Mouse (Mus musculus): ENCODE measurements at regions not wholly inside any gene's neighbourhood (a gene's known extent, or its start where the extent isn't known, plus 50 kb on each side); places are given as distances from the start of the nearest gene placed in this dataset.

DNA sequence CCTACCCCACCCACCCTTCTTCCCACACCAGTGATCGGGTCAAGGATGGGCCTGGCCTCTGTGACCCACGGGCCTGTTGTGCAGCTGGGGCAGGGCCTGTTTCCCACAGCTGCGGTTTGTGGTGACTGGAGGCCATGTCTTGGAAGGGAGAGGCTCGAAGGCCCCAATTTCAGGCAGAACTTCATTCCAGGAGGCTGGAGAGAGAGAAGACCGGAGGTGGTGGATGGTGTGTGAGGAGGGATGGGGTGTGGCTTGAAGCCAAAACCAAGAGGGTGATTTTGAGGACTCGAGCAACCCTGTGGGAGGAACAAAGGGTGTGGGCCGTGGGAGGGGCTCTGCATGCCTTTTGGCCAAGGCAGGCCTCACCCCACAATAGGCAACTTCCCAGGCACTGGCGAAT is 86.5 kb upstream of the Hes1 start:
- no peak for DNase-seq
- no peaks in the 10 kb centered on the region for H3K27me3 ChIP-seq (ENCODE audit: control insufficient read depth, insufficient read depth, low read length)
- 72% methylated on average over 8 of the region's 8 CpGs for WGBS
- H3K4me1 ChIP-seq (ENCODE audit: control insufficient read depth, insufficient read depth, low read length), result no peaks in the 10 kb centered on the region
- H3K27ac ChIP-seq (ENCODE audit: insufficient read depth, low read length), result no peak overlapping the region
- H3K4me3 ChIP-seq (replicated peaks; ENCODE audit: insufficient read depth, low read depth, low read length), result no peak overlapping the region
- no peak for TF ChIP-seq POLR2A (IDR thresholded peaks at IDR 0.05; ENCODE audit: borderline replicate concordance, insufficient read depth, low read length)
- no peak for TF ChIP-seq CTCF (IDR thresholded peaks at IDR 0.05; ENCODE audit: borderline replicate concordance, insufficient read depth, low read depth, low read length)

DNA sequence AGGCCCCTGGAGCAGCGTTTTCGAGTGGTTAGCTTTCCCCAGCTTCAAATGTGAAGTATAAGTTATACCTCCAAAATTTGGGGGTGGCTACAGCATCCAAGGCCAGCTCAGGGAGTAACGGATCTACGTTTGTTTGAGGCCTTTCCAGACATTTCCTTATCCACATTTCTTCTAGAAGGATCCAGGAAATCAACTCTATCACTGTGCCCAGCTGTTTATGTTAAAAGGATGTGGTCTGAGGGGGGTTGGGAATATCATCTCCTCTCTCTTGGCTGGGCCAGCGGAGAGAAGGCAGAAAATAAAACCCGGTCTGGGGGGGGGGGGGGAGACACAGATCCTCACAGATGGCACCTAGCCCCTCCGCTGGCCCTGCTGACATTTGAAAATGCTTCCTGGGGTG is 85.1 kb upstream of the Hes1 start:
- 81% methylated on average over 7 of the region's 7 CpGs for WGBS
- H3K27ac ChIP-seq (ENCODE audit: insufficient read depth, low read length), result no peak overlapping the region
- no peaks in the 10 kb centered on the region for H3K4me1 ChIP-seq (ENCODE audit: control insufficient read depth, insufficient read depth, low read length)
- no peak for DNase-seq
- H3K4me3 ChIP-seq (replicated peaks; ENCODE audit: insufficient read depth, low read depth, low read length), result no peak overlapping the region
- no peaks in the 10 kb centered on the region for H3K27me3 ChIP-seq (ENCODE audit: control insufficient read depth, insufficient read depth, low read length)
- TF ChIP-seq POLR2A (IDR thresholded peaks at IDR 0.05; ENCODE audit: borderline replicate concordance, insufficient read depth, low read length), result no peak
- TF ChIP-seq CTCF (IDR thresholded peaks at IDR 0.05; ENCODE audit: borderline replicate concordance, insufficient read depth, low read depth, low read length), result no peak

DNA sequence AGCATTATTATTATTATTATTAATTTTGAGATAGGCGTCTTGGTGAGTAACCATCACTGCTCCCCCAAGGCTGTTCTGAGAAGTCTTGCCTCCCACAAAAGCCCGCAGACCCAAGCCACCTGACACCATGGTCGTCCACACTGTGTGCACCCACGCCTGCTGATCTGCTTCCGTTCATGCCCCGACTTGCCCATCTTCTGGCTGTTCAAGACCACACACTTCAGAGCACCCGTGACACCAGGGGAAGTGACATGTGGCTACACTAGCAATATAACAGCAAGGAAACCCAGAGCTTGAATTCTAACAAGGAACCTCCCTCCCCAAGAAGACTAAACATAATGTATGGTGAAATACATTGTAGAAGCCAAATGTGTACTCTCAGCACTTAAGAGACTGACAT is 82.6 kb upstream of the Hes1 start:
- 87% methylated on average over 7 of the region's 7 CpGs for WGBS
- H3K27ac ChIP-seq (ENCODE audit: insufficient read depth, low read length), result no peak overlapping the region
- no peaks in the 10 kb centered on the region for H3K27me3 ChIP-seq (ENCODE audit: control insufficient read depth, insufficient read depth, low read length)
- no peak overlapping the region for H3K4me3 ChIP-seq (replicated peaks; ENCODE audit: insufficient read depth, low read depth, low read length)
- no peak for TF ChIP-seq POLR2A (IDR thresholded peaks at IDR 0.05; ENCODE audit: borderline replicate concordance, insufficient read depth, low read length)
- TF ChIP-seq CTCF (IDR thresholded peaks at IDR 0.05; ENCODE audit: borderline replicate concordance, insufficient read depth, low read depth, low read length), result no peak
- H3K4me1 ChIP-seq (ENCODE audit: control insufficient read depth, insufficient read depth, low read length), result peaks cover 7% of the 10 kb centered on the region; the same call in 1 of the 2 replicates
- no peak for DNase-seq

DNA sequence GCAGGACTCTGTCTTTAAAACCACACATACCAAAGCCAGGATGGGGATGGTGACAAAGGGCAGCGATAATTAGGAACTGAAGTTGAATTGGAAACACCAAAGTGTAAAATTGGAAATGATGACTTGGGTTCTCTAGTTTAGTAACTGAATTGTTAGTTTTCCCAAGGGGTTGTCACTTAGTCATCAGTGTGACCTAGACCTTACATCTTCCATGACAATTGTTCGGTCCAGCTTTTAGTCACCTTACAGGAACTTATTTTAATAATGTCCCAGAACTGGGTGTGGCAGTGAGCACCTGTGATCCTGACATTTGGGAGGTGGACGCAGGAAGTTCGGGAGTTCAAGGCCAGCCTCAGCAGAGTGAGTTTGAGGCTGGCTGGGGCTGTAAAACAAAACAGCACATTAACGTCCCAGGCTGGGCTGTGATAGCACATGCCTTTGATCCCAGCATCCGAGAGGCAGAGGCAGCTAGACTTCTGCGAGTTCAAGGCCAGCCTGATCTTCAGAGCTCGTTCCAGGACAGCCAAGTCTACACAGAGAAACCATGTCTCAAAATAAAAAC is 81.9 kb upstream of the Hes1 start:
- Histone ChIP-seq H3K27ac (ENCODE audit: insufficient read depth, low read length) (no peak overlapping the region), H3K27me3 (ENCODE audit: control insufficient read depth, insufficient read depth, low read length) (no peaks in the 10 kb centered on the region), H3K4me3 (replicated peaks; ENCODE audit: insufficient read depth, low read depth, low read length) (no peak overlapping the region), H3K4me1 (ENCODE audit: control insufficient read depth, insufficient read depth, low read length) (peaks cover 7% of the 10 kb centered on the region; the same call in 1 of the 2 replicates)
- WGBS, result 93% methylated on average over 8 of the region's 8 CpGs
- no peak for DNase-seq
- no peak for TF ChIP-seq CTCF (IDR thresholded peaks at IDR 0.05; ENCODE audit: borderline replicate concordance, insufficient read depth, low read depth, low read length)
- TF ChIP-seq POLR2A (IDR thresholded peaks at IDR 0.05; ENCODE audit: borderline replicate concordance, insufficient read depth, low read length), result no peak

DNA sequence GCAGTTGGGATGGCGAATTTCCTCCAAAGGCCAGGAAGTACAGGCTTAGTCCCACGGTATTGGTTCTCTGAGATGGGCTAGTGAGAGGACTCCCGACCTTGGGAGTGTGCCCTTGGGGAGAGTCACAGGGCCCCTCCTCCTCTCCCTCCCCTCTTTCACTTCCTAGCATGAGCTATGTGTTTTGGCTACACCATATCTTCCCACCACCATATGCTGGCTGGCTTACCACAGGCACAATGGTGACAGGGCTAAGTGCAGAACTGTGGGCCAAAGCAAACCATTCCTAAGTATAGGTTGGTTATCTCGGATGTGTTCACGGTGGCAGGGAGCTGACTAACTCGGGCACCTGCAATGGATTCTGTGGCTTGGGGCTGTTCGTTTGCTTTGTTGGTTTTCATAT is 81.0 kb upstream of the Hes1 start:
- no peak overlapping the region for H3K4me3 ChIP-seq (replicated peaks; ENCODE audit: insufficient read depth, low read depth, low read length)
- peaks cover 7% of the 10 kb centered on the region; the same call in 1 of the 2 replicates for H3K4me1 ChIP-seq (ENCODE audit: control insufficient read depth, insufficient read depth, low read length)
- WGBS, result 83% methylated on average over 7 of the region's 7 CpGs
- H3K27me3 ChIP-seq (ENCODE audit: control insufficient read depth, insufficient read depth, low read length), result no peaks in the 10 kb centered on the region
- no peak for TF ChIP-seq POLR2A (IDR thresholded peaks at IDR 0.05; ENCODE audit: borderline replicate concordance, insufficient read depth, low read length)
- TF ChIP-seq CTCF (IDR thresholded peaks at IDR 0.05; ENCODE audit: borderline replicate concordance, insufficient read depth, low read depth, low read length), result no peak
- H3K27ac ChIP-seq (ENCODE audit: insufficient read depth, low read length), result no peak overlapping the region
- DNase-seq, result no peak

DNA sequence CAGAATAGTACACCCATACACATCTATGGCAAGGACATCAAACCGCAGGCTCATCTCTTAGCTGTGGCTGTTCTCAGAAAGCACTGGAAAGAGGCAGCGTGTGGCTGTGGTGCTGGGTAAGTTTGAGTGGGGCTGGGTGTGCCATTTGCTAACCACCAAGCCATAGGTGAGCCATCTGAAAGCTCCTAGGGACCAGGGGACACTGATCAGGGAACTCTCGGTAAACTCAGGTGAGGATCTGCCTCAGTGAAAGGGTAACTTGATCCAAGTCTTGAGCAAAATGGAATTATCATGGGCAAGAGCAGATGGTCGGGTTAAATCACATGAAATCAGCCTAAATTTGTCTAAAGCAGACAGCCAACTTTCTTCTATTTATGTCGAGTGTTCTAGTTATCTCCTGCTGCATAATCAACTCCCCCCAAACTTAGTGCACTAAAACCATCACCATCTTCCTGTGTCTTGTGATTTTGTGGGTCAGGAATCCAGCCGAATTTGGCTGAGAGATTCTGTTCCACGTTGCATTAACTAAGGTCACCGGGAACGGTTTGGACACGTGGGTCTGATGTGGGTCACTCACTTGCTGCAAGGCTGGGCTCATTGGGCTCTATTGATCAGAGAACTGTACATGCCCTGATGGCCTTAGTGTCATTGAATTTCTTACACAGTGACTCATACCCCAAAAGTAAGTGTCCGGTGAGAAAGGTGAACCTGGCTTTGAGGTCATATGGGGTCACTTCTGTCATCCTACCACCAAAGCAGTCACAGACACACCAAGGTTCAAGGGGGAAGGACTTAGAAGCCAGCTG is 78.9 kb upstream of the Hes1 start:
- no peak for TF ChIP-seq POLR2A (IDR thresholded peaks at IDR 0.05; ENCODE audit: borderline replicate concordance, insufficient read depth, low read length)
- no peak for TF ChIP-seq CTCF (IDR thresholded peaks at IDR 0.05; ENCODE audit: borderline replicate concordance, insufficient read depth, low read depth, low read length)
- DNase-seq, result no peak
- WGBS, result 72% methylated on average over 11 of the region's 11 CpGs
- no peak overlapping the region for H3K4me3 ChIP-seq (replicated peaks; ENCODE audit: insufficient read depth, low read depth, low read length)
- H3K27me3 ChIP-seq (ENCODE audit: control insufficient read depth, insufficient read depth, low read length), result no peaks in the 10 kb centered on the region
- peaks cover 7% of the 10 kb centered on the region; the same call in 1 of the 2 replicates for H3K4me1 ChIP-seq (ENCODE audit: control insufficient read depth, insufficient read depth, low read length)
- no peak overlapping the region for H3K27ac ChIP-seq (ENCODE audit: insufficient read depth, low read length)

DNA sequence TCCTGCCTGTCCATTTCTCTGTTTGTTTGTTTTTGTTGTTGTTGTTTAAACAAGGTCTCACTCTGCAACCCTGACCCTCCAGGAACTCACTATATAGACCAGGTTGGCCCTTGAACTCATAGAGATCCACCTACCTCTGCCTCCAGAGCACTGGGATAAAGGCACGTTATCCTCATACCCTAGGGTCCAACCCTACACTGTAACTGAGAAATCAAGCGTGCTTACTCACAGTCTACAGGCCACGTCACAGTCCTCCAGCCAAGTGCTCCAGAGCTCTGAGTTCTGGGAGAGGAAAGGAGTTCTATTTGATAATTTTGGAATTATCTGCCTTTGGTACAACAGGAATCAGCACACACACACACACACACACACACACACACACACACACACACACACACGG is 76.6 kb upstream of the Hes1 start:
- no peaks in the 10 kb centered on the region for H3K27me3 ChIP-seq (ENCODE audit: control insufficient read depth, insufficient read depth, low read length)
- H3K4me3 ChIP-seq (replicated peaks; ENCODE audit: insufficient read depth, low read depth, low read length), result no peak overlapping the region
- no peak overlapping the region for H3K27ac ChIP-seq (ENCODE audit: insufficient read depth, low read length)
- no peak for DNase-seq
- WGBS, result 92% methylated on average over 4 of the region's 4 CpGs
- H3K4me1 ChIP-seq (ENCODE audit: control insufficient read depth, insufficient read depth, low read length), result peaks cover 7% of the 10 kb centered on the region; the same call in 1 of the 2 replicates
- TF ChIP-seq CTCF (IDR thresholded peaks at IDR 0.05; ENCODE audit: borderline replicate concordance, insufficient read depth, low read depth, low read length), result no peak
- no peak for TF ChIP-seq POLR2A (IDR thresholded peaks at IDR 0.05; ENCODE audit: borderline replicate concordance, insufficient read depth, low read length)

DNA sequence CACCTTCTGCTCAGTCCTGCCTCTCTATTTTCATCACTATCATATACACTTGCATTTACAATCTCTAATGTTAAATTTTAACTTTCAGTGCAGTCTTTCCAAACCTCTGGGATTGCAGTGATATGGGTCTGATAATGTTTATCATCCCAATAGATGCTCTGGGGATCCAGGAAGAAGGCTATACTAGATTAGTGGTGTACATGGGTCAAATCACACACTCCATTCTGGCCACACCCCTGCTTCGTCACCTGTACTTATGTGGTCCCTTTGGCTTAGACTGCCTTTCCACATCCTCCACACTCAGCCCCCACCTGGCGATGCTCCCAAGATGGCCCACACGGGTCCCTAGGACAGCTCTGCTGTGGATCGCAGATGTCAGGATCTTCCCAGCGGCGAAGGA is 76.2 kb upstream of the Hes1 start:
- Histone ChIP-seq H3K27ac (ENCODE audit: insufficient read depth, low read length) (no peak overlapping the region), H3K4me1 (ENCODE audit: control insufficient read depth, insufficient read depth, low read length) (peaks cover 7% of the 10 kb centered on the region; the same call in 1 of the 2 replicates), H3K4me3 (replicated peaks; ENCODE audit: insufficient read depth, low read depth, low read length) (no peak overlapping the region), H3K27me3 (ENCODE audit: control insufficient read depth, insufficient read depth, low read length) (no peaks in the 10 kb centered on the region)
- 95% methylated on average over 6 of the region's 6 CpGs for WGBS
- TF ChIP-seq POLR2A (IDR thresholded peaks at IDR 0.05; ENCODE audit: borderline replicate concordance, insufficient read depth, low read length) (no peak), CTCF (IDR thresholded peaks at IDR 0.05; ENCODE audit: borderline replicate concordance, insufficient read depth, low read depth, low read length) (no peak)
- DNase-seq, result no peak

All from cerebellum, adult 2 months (tissue).